Mouse (Mus musculus) neural tube, embryonic 11.5 days (tissue): Measurements from ENCODE around the gene Gdpd3. TPM values are rescaled to one million over a fixed set of nuclear protein-coding genes. Genes with fewer than 3 reads are reported as not detected.

Source experiments
- ATAC-seq: fragments of 200-750 bp; cut with Nextera tagmentation; 2 replicates; pipeline ENCODE4 v1.8.0; 2017; ENCODE audit warnings: moderate number of reproducible peaks, mild to moderate bottlenecking, moderate TSS enrichment, moderate library complexity; ENCODE audit not compliant: insufficient read depth, low FRiP score, low TSS enrichment
- DNase-seq: peaks from one replicate; pipeline ENCODE4 v3.0.0-alpha.2; 2015; ENCODE audit warnings: low spot score
- H3K27ac ChIP-seq: fragments of 300-500 bp; sonication (generic); 2 replicates; pipeline ENCODE4 v1.5.1; 2014; ENCODE audit warnings: low read depth, mild to moderate bottlenecking, low read length
- H3K27me3 ChIP-seq: fragments of 300-500 bp; sonication (generic); 2 replicates; pipeline ENCODE4 v1.6.1; 2014; ENCODE audit warnings: mild to moderate bottlenecking, low read length, mixed read lengths; ENCODE audit not compliant: control insufficient read depth, insufficient read depth
- H3K36me3 ChIP-seq: fragments of 300-500 bp; sonication (generic); 2 replicates; pipeline ENCODE4 v1.6.1; 2014; ENCODE audit warnings: mild to moderate bottlenecking, low read length, moderate library complexity, mixed read lengths; ENCODE audit not compliant: control insufficient read depth, insufficient read depth
- H3K4me1 ChIP-seq: fragments of 300-500 bp; sonication (generic); 2 replicates; pipeline ENCODE4 v1.6.1; 2014; ENCODE audit warnings: low read length, mixed read lengths; ENCODE audit not compliant: control insufficient read depth, insufficient read depth
- H3K4me2 ChIP-seq: fragments of 300-500 bp; sonication (generic); 2 replicates; pipeline ENCODE4 v1.6.1; 2014; ENCODE audit warnings: low read depth, mild to moderate bottlenecking, moderate library complexity
- H3K4me3 ChIP-seq: fragments of 300-500 bp; sonication (generic); 2 replicates; pipeline ENCODE4 v1.5.1; 2014; ENCODE audit warnings: low read depth, low read length
- H3K9ac ChIP-seq: fragments of 300-500 bp; sonication (generic); 2 replicates; pipeline ENCODE4 v1.6.1; 2014; ENCODE audit warnings: mild to moderate bottlenecking, low read length
- H3K9me3 ChIP-seq: fragments of 300-500 bp; sonication (generic); 2 replicates; pipeline ENCODE4 v1.6.1; 2016; ENCODE audit warnings: low read length; ENCODE audit not compliant: control insufficient read depth
- WGBS: fragments of 180-500 bp; shearing (Covaris S2); extraction: QIAGEN DNeasy Blood & Tissue Kit; methylation state at CpG from one replicate; pipeline ENCODE4 v1.1.7; 2014; 5-methylcytosine and 5-hydroxymethylcytosine counted together
- polyA plus RNA-seq: library from polyadenylated mRNA; unstranded; fragments of >200 nt; fragmentation: Nextera tagmentation; extraction: Ambion mirVana; gene quantifications from 2 replicates; pipeline ENCODE4 v1.2.1, GENCODE M21; 2014

The Gdpd3 gene
- polyA plus RNA-seq, 1 experiment from 2014 or later = 1.5 TPM

- H3K9ac ChIP-seq = no peak overlapping the region
- 93% methylated on average over 8 of the region's 8 CpGs for WGBS
- no peaks in the 10 kb centered on the region for H3K4me1 ChIP-seq
- H3K4me3 ChIP-seq = no peak overlapping the region
- H3K36me3 ChIP-seq = no peaks in the 10 kb centered on the region; the same call in 1 of the 2 replicates
- no peak overlapping the region for H3K4me2 ChIP-seq
- ATAC-seq = no peak
- H3K9me3 ChIP-seq = no peaks in the 10 kb centered on the region
- no peaks in the 10 kb centered on the region for H3K27me3 ChIP-seq
- no peak for DNase-seq
- H3K27ac ChIP-seq = no peak overlapping the region
Observed at GRCm38 (mm10) chr7:126767001-126767400, 867 bp downstream of the Gdpd3 start.

- Histone ChIP-seq H3K4me2 (no peak overlapping the region), H3K36me3 (no peaks in the 10 kb centered on the region), H3K9me3 (no peaks in the 10 kb centered on the region), H3K4me1 (peaks cover 2% of the 10 kb centered on the region), H3K4me3 (no peak overlapping the region), H3K27me3 (no peaks in the 10 kb centered on the region), H3K9ac (no peak overlapping the region), H3K27ac (no peak overlapping the region)
- DNase-seq (no peak), ATAC-seq (no peak)
- 81% methylated on average over 12 of the region's 12 CpGs for WGBS
Observed at GRCm38 (mm10) chr7:126770784-126771183, 4.7 kb downstream of the Gdpd3 start.

GRCm38 (mm10) chr7:126773351-126773750, 7.2 kb downstream of the Gdpd3 start:
- no peaks in the 10 kb centered on the region for H3K27me3 ChIP-seq
- no peaks in the 10 kb centered on the region for H3K9me3 ChIP-seq
- H3K4me1 ChIP-seq = peaks cover 13% of the 10 kb centered on the region
- no peaks in the 10 kb centered on the region for H3K36me3 ChIP-seq
- DNase-seq (no peak), ATAC-seq (no peak)
- no peak overlapping the region for H3K9ac ChIP-seq
- H3K4me3 ChIP-seq = no peak overlapping the region
- 70% methylated on average over 2 of the region's 2 CpGs for WGBS
- no peak overlapping the region for H3K4me2 ChIP-seq
- no peak overlapping the region for H3K27ac ChIP-seq

- Histone ChIP-seq H3K9me3 (no peaks in the 10 kb centered on the region), H3K4me1 (peaks cover 13% of the 10 kb centered on the region), H3K27me3 (no peaks in the 10 kb centered on the region), H3K27ac (no peak overlapping the region), H3K9ac (no peak overlapping the region), H3K4me2 (no peak overlapping the region), H3K4me3 (no peak overlapping the region), H3K36me3 (no peaks in the 10 kb centered on the region)
- 71% methylated on average over 2 of the region's 2 CpGs for WGBS
- DNase-seq (no peak), ATAC-seq (no peak)
Observed at GRCm38 (mm10) chr7:126774463-126774862, 8.3 kb downstream of the Gdpd3 start.

GRCm38 (mm10) chr7:126775185-126775977, 9.2 kb downstream of the Gdpd3 start:
- Histone ChIP-seq H3K9ac (no peak overlapping the region), H3K27ac (peak overlapping the region; percentile 77; the same call in 1 of the 2 replicates), H3K4me2 (no peak overlapping the region), H3K36me3 (no peaks in the 10 kb centered on the region), H3K4me3 (no peak overlapping the region), H3K4me1 (peaks cover 16% of the 10 kb centered on the region), H3K9me3 (no peaks in the 10 kb centered on the region), H3K27me3 (no peaks in the 10 kb centered on the region)
- WGBS = 88% methylated on average over 10 of the region's 10 CpGs
- no peak for DNase-seq
- ATAC-seq = no peak

GRCm38 (mm10) chr7:126775978-126776234, 9.8 kb downstream of the Gdpd3 start:
- DNase-seq (no peak), ATAC-seq (no peak)
- no peaks in the 10 kb centered on the region for H3K27me3 ChIP-seq
- no peaks in the 10 kb centered on the region for H3K36me3 ChIP-seq
- peak overlapping the region; percentile 89 for H3K4me2 ChIP-seq
- H3K4me3 ChIP-seq = no peak overlapping the region
- WGBS = 71% methylated on average over 3 of the region's 3 CpGs
- peaks cover 16% of the 10 kb centered on the region for H3K4me1 ChIP-seq
- H3K9me3 ChIP-seq = no peaks in the 10 kb centered on the region
- H3K27ac ChIP-seq = peak overlapping the region; percentile 77
- H3K9ac ChIP-seq = peak overlapping the region; percentile 82; the same call in 1 of the 2 replicates

GRCm38 (mm10) chr7:126776598-126777057, 10.5 kb downstream of the Gdpd3 start, which contains the start of gene Ypel3:
Ypel3 (plus strand) TSS chr7:126776955.
- Histone ChIP-seq H3K4me2 (peak within 1 kb of the TSS; percentile 89), H3K9me3 (no peaks in the 10 kb centered on the region), H3K9ac (peak within 1 kb of the TSS; percentile 82), H3K4me3 (peak within 1 kb of the TSS; percentile 65), H3K36me3 (no peaks in the 10 kb centered on the region), H3K4me1 (peaks cover 22% of the 10 kb centered on the region), H3K27ac (peak within 1 kb of the TSS; percentile 77), H3K27me3 (no peaks in the 10 kb centered on the region)
- ATAC-seq (peak; percentile 85), DNase-seq (peak; percentile 93)
- WGBS = 0% methylated on average over 24 of the region's 37 CpGs

GRCm38 (mm10) chr7:126777476-126777875, 11.3 kb downstream of the Gdpd3 start:
- Histone ChIP-seq H3K9ac (peak overlapping the region; percentile 82), H3K4me3 (peak overlapping the region; percentile 65), H3K4me1 (peaks cover 25% of the 10 kb centered on the region), H3K27ac (0 out of 2 replicates have a peak overlapping the region, but pooled peaks have one; percentile 77), H3K27me3 (no peaks in the 10 kb centered on the region), H3K4me2 (peak overlapping the region; percentile 89), H3K9me3 (no peaks in the 10 kb centered on the region), H3K36me3 (no peaks in the 10 kb centered on the region)
- ATAC-seq = no peak
- WGBS = 55% methylated on average over 10 of the region's 10 CpGs
- DNase-seq = no peak

- Histone ChIP-seq H3K4me2 (no peak overlapping the region), H3K9me3 (no peaks in the 10 kb centered on the region), H3K4me3 (no peak overlapping the region), H3K9ac (no peak overlapping the region), H3K27me3 (no peaks in the 10 kb centered on the region), H3K27ac (no peak overlapping the region), H3K36me3 (no peaks in the 10 kb centered on the region), H3K4me1 (peaks cover 25% of the 10 kb centered on the region)
- 87% methylated on average over 3 of the region's 3 CpGs for WGBS
- no peak for DNase-seq
- no peak for ATAC-seq
Observed at GRCm38 (mm10) chr7:126778147-126778546, 12.0 kb downstream of the Gdpd3 start.
